Mouse (Mus musculus) erythroblast, embryonic 14.5 days (primary cell): ENCODE measurements around the gene Abt1. TPM values are rescaled to one million over a fixed set of nuclear protein-coding genes. Genes with fewer than 3 reads are reported as not detected.

Source experiments
- H3K27me3 ChIP-seq: 2 replicates; pipeline ENCODE4 v1.6.1; 2012; ENCODE audit warnings: inconsistent platforms; ENCODE audit not compliant: control insufficient read depth
- H3K36me3 ChIP-seq: 2 replicates; pipeline ENCODE4 v1.6.1; 2012; ENCODE audit warnings: mild to moderate bottlenecking, inconsistent platforms; ENCODE audit not compliant: control insufficient read depth
- H3K4me1 ChIP-seq: 2 replicates; pipeline ENCODE4 v1.6.1; 2012; ENCODE audit warnings: inconsistent platforms; ENCODE audit not compliant: control insufficient read depth
- H3K4me3 ChIP-seq: replicated peaks from 2 replicates; pipeline ENCODE3; 2012; ENCODE audit warnings: moderate library complexity, mild to moderate bottlenecking, inconsistent platforms
- H3K9me3 ChIP-seq: 2 replicates; pipeline ENCODE4 v1.6.1; 2012; ENCODE audit warnings: low read length, inconsistent platforms, mixed read lengths; ENCODE audit not compliant: control insufficient read depth
- GATA1 ChIP-seq: IDR thresholded peaks from 2 replicates; pipeline ENCODE4 v1.6.1; 2012; ENCODE audit warnings: low read length, inconsistent platforms, mixed read lengths
- TAL1 ChIP-seq: IDR thresholded peaks from 3 replicates; pipeline ENCODE4 v1.6.1; 2012; ENCODE audit warnings: low read length, inconsistent platforms, mixed read lengths
- polyA plus RNA-seq: library from polyadenylated mRNA; stranded (reverse); fragments of >175 nt; gene quantifications from 2 replicates; pipeline ENCODE4 v1.2.3, GENCODE M21; 2012

Abt1 gene
- 0.76 and 0.84 TPM in 2 replicates for polyA plus RNA-seq

DNA sequence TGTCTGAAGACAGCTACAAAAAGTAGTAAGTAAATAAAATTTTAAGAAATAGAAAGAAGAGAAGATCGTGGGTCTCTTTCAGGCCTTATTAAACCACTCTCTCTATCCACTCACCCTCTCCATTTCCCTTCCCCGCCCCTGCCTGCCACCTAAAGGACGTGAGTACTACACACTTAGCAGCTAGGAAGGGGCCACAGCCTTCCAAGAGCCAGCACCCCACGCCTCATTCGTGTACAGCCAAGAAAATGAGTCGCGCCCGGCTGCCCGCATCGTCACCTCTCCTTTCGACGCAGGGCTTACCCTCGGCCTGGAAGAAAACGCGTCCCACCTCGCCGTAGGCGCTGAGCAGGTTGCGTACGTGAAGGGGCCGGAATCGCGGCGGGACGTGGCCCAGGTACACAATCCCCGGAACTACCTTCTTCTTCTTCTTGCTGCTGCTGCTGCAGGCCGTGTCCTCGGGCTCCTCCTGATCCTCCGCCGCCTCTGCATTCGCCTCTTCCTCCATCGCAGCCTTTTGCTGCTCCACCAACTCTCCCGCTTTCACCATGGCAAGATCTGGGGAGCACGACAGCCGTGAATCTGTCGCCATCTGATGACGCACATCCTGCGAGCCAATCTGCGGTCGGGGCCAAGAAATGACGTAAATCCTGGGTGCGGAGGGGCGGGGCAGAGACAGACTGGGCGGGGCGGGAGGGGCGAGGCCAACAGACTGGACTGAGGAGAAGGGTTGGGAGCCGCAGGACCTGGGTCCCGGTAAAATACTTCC, at the start of gene Abt1:
TSS of gene Abt1 (minus strand) at position 581 of the 766 bp plus-strand sequence.
- Histone ChIP-seq H3K27me3 (no peaks in the 10 kb centered on the region), H3K36me3 (peaks cover 40% of the 10 kb centered on the region), H3K4me3 (peak within 1 kb of the TSS; percentile 74), H3K9me3 (peaks cover 2% of the 10 kb centered on the region; the same call in 1 of the 2 replicates), H3K4me1 (peaks cover 58% of the 10 kb centered on the region)
- TF ChIP-seq TAL1 = no peak
- no peak for TF ChIP-seq GATA1

DNA sequence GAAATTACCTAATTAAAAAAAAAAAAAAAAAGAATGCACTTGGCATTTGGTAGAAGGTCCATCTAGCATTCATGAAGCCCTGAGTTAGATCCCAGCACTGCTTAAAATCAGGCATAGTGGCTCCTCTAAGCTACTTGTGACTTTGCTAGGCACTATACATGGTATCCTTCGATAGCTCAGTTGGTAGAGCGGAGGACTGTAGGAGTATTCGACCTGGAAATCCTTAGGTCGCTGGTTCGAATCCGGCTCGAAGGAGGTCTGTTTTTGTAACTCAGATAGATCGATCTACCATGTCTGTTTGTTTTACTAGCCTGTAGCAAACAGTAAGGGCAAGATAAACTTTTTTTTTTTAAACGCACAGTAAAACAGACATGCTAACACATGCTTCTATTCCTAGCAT, 43.2 kb upstream of the Abt1 start:
- H3K36me3 ChIP-seq = no peaks in the 10 kb centered on the region
- TF ChIP-seq GATA1 (no peak), TAL1 (no peak)
- H3K9me3 ChIP-seq = no peaks in the 10 kb centered on the region
- peak overlapping the region; percentile 22 for H3K4me3 ChIP-seq
- H3K27me3 ChIP-seq = no peaks in the 10 kb centered on the region
- H3K4me1 ChIP-seq = peaks cover 53% of the 10 kb centered on the region

DNA sequence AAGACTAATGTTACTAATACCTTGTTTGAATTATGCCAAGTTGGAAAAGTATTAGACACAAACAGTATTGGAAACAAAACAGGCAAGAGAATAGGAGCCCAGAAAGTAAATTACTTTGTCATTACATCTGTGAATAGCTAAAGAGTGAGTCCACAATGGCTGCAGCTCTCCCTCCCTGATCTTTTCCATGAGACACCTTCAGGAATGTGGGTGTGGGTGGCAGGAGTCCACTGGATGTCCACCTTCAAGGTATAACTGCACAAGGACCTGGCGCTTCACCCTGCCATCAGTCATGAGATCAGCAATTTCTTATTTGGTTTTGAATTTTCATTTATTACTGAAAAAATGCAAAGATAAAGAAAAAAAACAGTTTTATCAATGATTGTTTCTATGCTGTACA, 42.6 kb upstream of the Abt1 start:
- peak overlapping the region; percentile 88 for H3K4me3 ChIP-seq
- H3K36me3 ChIP-seq = peaks cover 3% of the 10 kb centered on the region

DNA sequence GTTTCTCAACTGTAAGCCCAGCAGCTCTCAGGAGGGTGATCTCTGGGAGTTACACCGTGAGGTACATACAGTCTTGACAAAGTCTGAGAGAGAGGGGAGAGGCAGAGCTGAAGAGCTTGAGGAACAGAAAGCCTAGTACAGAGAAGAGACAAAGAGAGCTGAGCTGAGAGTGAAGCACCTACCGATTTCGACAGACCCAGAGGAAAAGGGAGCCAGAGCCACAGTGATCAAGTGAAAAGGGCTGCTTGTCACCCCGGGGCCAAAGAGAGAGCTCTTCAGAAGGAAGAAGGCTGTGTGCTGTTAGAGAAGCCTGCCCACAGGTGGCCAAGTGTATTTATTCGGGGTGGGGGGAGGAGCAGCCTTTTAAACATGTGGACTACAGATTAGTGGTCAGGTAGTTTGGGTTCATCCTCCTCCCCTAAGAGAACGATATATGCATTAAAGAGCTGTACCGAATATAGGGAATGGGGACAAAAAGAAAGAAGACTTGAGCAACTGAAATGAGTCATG, 42.0 kb upstream of the Abt1 start, which contains the start of gene Btn1a1:
TSS of gene Btn1a1 (minus strand) at position 302 of the 510 bp plus-strand sequence.
- Histone ChIP-seq H3K27me3 (no peaks in the 10 kb centered on the region), H3K36me3 (peaks cover 6% of the 10 kb centered on the region), H3K4me1 (peaks cover 63% of the 10 kb centered on the region), H3K4me3 (peak within 1 kb of the TSS; percentile 88), H3K9me3 (no peaks in the 10 kb centered on the region)
- TF ChIP-seq TAL1 = no peak
- no peak for TF ChIP-seq GATA1

More for the DNA sequence above, 42.6 kb upstream of the Abt1 start:
- Histone ChIP-seq H3K27me3 (no peaks in the 10 kb centered on the region), H3K4me1 (peaks cover 57% of the 10 kb centered on the region), H3K9me3 (no peaks in the 10 kb centered on the region)
- TF ChIP-seq TAL1 (no peak), GATA1 (no peak)

DNA sequence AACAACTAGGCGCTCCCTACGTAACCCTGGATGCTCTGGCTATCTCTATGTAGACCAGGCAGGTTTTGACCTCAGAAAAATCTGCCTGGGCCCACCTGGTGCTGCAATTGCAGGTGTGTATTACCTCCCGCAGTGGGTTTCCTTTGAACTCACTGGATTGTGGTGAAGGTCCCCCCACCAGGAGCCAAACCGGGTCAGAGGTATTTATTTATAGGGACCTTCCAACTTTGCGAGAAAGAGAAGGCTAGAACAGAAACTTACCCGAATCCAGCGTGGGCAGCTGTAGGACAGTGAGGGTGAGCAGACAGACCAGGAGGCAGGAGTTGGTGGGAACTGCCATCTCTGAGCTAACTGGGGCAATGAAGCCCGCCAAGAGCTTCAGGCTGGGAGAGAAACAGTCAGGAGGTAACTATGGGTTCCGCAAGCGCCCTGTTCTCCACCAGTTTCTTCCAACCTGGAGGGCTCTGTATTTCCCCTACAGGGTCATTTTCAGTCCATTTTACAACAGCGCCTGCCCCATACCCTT, 41.2 kb upstream of the Abt1 start:
- TF ChIP-seq GATA1 (no peak), TAL1 (no peak)
- H3K36me3 ChIP-seq = peaks cover 6% of the 10 kb centered on the region
- peak overlapping the region; percentile 88 for H3K4me3 ChIP-seq
- H3K9me3 ChIP-seq = no peaks in the 10 kb centered on the region
- H3K27me3 ChIP-seq = no peaks in the 10 kb centered on the region
- H3K4me1 ChIP-seq = peaks cover 71% of the 10 kb centered on the region

DNA sequence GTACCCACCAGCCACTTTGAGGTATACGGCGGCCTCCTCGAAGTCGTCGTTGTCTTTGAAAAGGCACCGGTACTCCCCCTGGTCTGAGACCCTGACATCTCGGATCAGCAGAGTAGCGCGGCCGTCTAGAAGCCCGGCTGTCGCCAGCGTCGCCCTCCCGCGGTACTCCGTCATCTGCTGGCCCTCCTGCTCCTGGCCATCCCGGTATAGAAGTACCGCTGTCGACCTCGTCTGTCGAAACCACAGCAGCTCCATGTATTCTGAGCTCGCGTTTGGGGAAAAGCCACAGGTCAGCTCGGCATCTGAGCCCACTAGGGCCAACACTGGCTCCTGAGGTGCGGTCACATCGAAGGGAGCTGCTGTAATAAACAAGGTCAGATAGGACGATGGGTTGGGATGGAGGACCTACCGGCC, 40.6 kb upstream of the Abt1 start:
- H3K4me1 ChIP-seq = peaks cover 77% of the 10 kb centered on the region
- TF ChIP-seq GATA1 (no peak), TAL1 (no peak)
- H3K27me3 ChIP-seq = no peaks in the 10 kb centered on the region
- no peaks in the 10 kb centered on the region for H3K9me3 ChIP-seq
- H3K4me3 ChIP-seq = peak overlapping the region; percentile 88
- H3K36me3 ChIP-seq = peaks cover 6% of the 10 kb centered on the region

DNA sequence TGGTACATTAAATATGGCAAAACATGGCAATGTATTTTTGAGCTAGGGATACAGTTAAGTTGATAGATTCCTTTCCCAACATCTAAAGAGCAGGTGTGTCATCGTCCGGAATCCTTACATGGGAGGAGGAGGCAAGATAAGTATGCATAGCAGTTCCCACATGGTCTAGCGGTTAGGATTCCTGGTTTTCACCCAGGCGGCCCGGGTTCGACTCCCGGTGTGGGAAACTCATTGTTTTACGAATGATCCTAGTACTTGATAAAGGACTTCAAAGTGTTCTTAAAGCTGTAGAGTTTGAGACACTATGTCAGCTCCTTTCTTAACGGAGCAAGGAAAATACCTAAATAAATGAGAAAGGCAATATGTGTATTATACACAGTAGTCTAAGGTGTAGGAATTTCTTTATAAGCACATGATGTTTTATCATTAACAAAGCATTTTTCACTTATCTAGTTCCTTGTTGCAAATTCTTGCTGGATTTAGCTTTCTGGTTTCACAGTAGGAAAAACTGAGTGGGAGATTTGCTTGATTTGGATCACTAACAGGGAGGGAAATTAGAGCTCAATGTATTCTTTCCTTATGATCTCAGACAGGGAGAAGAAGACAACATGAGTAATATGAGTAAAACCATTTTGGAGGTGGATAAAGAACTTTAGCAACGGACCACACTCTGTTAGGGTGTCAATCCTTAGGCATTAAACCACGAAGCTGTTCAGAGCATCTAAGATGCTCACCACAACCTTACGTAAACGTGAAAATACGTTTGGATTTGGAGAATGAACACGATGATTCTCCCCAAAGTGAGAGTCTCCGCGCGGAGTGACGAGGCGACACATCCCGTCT, 39.9 kb upstream of the Abt1 start:
- Histone ChIP-seq H3K36me3 (peaks cover 6% of the 10 kb centered on the region), H3K27me3 (no peaks in the 10 kb centered on the region), H3K4me1 (peaks cover 80% of the 10 kb centered on the region), H3K4me3 (peak overlapping the region; percentile 88), H3K9me3 (no peaks in the 10 kb centered on the region)
- TF ChIP-seq TAL1 (no peak), GATA1 (peak; percentile 56; the same call in 1 of the 2 replicates)

DNA sequence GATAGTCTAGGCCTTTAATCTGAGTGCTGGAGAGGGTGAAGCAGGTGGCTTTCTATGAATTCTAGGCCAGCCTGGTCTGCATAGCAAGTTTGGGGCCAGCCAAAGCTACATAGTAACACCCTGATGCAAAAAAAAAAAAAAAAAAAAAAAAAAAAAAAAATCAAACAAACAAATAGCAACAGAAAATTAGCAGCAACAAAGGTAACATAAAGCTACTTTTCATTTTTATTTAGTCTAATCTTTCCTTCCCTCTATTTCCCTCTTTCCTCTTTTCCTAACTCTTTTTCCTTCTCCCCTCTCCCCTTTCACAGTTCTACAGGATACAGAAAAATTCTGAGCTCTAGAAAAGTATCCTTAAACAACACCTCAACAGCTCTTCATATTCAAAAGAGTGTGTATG, 39.0 kb upstream of the Abt1 start:
- no peak overlapping the region for H3K4me3 ChIP-seq
- peaks cover 89% of the 10 kb centered on the region for H3K4me1 ChIP-seq
- H3K9me3 ChIP-seq = no peaks in the 10 kb centered on the region
- H3K36me3 ChIP-seq = peaks cover 6% of the 10 kb centered on the region
- TF ChIP-seq TAL1 (no peak), GATA1 (no peak)
- H3K27me3 ChIP-seq = no peaks in the 10 kb centered on the region
